Mouse (Mus musculus): ENCODE measurements at regions not wholly inside any gene's neighbourhood (a gene's known extent, or its start where the extent isn't known, plus 50 kb on each side); places are given as distances from the start of the nearest gene placed in this dataset.

- Histone ChIP-seq H3K4me2 (ENCODE audit: low read depth) (no peak overlapping the region), H3K4me3 (ENCODE audit: low read depth, low read length) (no peak overlapping the region), H3K9ac (no peak overlapping the region), H3K4me1 (ENCODE audit: insufficient read depth) (no peaks in the 10 kb centered on the region), H3K27ac (ENCODE audit: low read depth, low read length) (no peak overlapping the region), H3K9me3 (ENCODE audit: low read length) (no peaks in the 10 kb centered on the region), H3K27me3 (ENCODE audit: insufficient read depth, low read length) (no peaks in the 10 kb centered on the region), H3K36me3 (ENCODE audit: insufficient read depth) (no peaks in the 10 kb centered on the region)
- no peak for TF ChIP-seq CTCF (IDR thresholded peaks at IDR 0.05; ENCODE audit: low read depth)
- WGBS = 78% methylated on average over 1 of the region's 1 CpGs
- ATAC-seq (no peak), DNase-seq (no peak)
These were observed 72.8 kb upstream of the 4930583I09Rik start for GRCm38 (mm10) chr17:64908671-64909070.

GRCm38 (mm10) chr17:64901721-64902623 is 66.1 kb upstream of the 4930583I09Rik start:
- DNase-seq = no peak
- Histone ChIP-seq H3K36me3 (ENCODE audit: insufficient read depth) (no peaks in the 10 kb centered on the region), H3K9me3 (ENCODE audit: low read length) (no peaks in the 10 kb centered on the region), H3K4me1 (ENCODE audit: insufficient read depth) (no peaks in the 10 kb centered on the region), H3K4me3 (ENCODE audit: low read depth, low read length) (no peak overlapping the region), H3K9ac (no peak overlapping the region), H3K4me2 (ENCODE audit: low read depth) (no peak overlapping the region), H3K27ac (ENCODE audit: low read depth, low read length) (no peak overlapping the region), H3K27me3 (ENCODE audit: insufficient read depth, low read length) (no peaks in the 10 kb centered on the region)
- ATAC-seq = no peak
- WGBS = 59% methylated on average over 17 of the region's 17 CpGs
- no peak for TF ChIP-seq CTCF (IDR thresholded peaks at IDR 0.05; ENCODE audit: low read depth)

GRCm38 (mm10) chr17:64897473-64897872 is 61.6 kb upstream of the 4930583I09Rik start:
- no peaks in the 10 kb centered on the region for H3K9me3 ChIP-seq (ENCODE audit: low read length)
- no peaks in the 10 kb centered on the region for H3K36me3 ChIP-seq (ENCODE audit: insufficient read depth)
- H3K4me2 ChIP-seq (ENCODE audit: low read depth) = no peak overlapping the region
- no peak overlapping the region for H3K27ac ChIP-seq (ENCODE audit: low read depth, low read length)
- no peaks in the 10 kb centered on the region for H3K4me1 ChIP-seq (ENCODE audit: insufficient read depth)
- TF ChIP-seq CTCF (IDR thresholded peaks at IDR 0.05; ENCODE audit: low read depth) = no peak
- no peak overlapping the region for H3K9ac ChIP-seq
- DNase-seq = no peak
- no peaks in the 10 kb centered on the region for H3K27me3 ChIP-seq (ENCODE audit: insufficient read depth, low read length)
- 20% methylated on average over 1 of the region's 1 CpGs for WGBS
- no peak for ATAC-seq
- no peak overlapping the region for H3K4me3 ChIP-seq (ENCODE audit: low read depth, low read length)

GRCm38 (mm10) chr17:64895886-64896285 is 60.0 kb upstream of the 4930583I09Rik start:
- Histone ChIP-seq H3K27ac (ENCODE audit: low read depth, low read length) (no peak overlapping the region), H3K9ac (no peak overlapping the region), H3K9me3 (ENCODE audit: low read length) (no peaks in the 10 kb centered on the region), H3K4me3 (ENCODE audit: low read depth, low read length) (no peak overlapping the region), H3K4me2 (ENCODE audit: low read depth) (no peak overlapping the region), H3K27me3 (ENCODE audit: insufficient read depth, low read length) (no peaks in the 10 kb centered on the region), H3K4me1 (ENCODE audit: insufficient read depth) (no peaks in the 10 kb centered on the region), H3K36me3 (ENCODE audit: insufficient read depth) (no peaks in the 10 kb centered on the region)
- WGBS = 90% methylated on average over 10 of the region's 10 CpGs
- no peak for DNase-seq
- no peak for ATAC-seq
- TF ChIP-seq CTCF (IDR thresholded peaks at IDR 0.05; ENCODE audit: low read depth) = no peak

GRCm38 (mm10) chr17:64895466-64895865 is 59.6 kb upstream of the 4930583I09Rik start:
- no peak for ATAC-seq

GRCm38 (mm10) chr17:64893182-64893902 is 57.5 kb upstream of the 4930583I09Rik start:
- ATAC-seq (peak; percentile 45; the same call in 1 of the 2 replicates), DNase-seq (peak; percentile 43)
- H3K4me2 ChIP-seq (ENCODE audit: low read depth) = no peak overlapping the region
- 70% methylated on average over 7 of the region's 7 CpGs for whole genome bisulfite sequencing
- H3K9ac ChIP-seq = no peak overlapping the region
- H3K27me3 ChIP-seq (ENCODE audit: insufficient read depth, low read length) = no peaks in the 10 kb centered on the region
- TF ChIP-seq CTCF (IDR thresholded peaks at IDR 0.05; ENCODE audit: low read depth) = peak; percentile 14; the same call in 1 of the 2 replicates
- H3K4me3 ChIP-seq (ENCODE audit: low read depth, low read length) = no peak overlapping the region
- no peaks in the 10 kb centered on the region for H3K4me1 ChIP-seq (ENCODE audit: insufficient read depth)
- no peaks in the 10 kb centered on the region for H3K36me3 ChIP-seq (ENCODE audit: insufficient read depth)
- H3K27ac ChIP-seq (ENCODE audit: low read depth, low read length) = no peak overlapping the region
- no peaks in the 10 kb centered on the region for H3K9me3 ChIP-seq (ENCODE audit: low read length)

More at GRCm38 (mm10) chr17:64895466-64895865, 59.6 kb upstream of the 4930583I09Rik start:
- Histone ChIP-seq H3K27ac (ENCODE audit: low read depth, low read length) (no peak overlapping the region), H3K9ac (no peak overlapping the region), H3K27me3 (ENCODE audit: insufficient read depth, low read length) (no peaks in the 10 kb centered on the region), H3K36me3 (ENCODE audit: insufficient read depth) (no peaks in the 10 kb centered on the region), H3K4me1 (ENCODE audit: insufficient read depth) (no peaks in the 10 kb centered on the region), H3K4me3 (ENCODE audit: low read depth, low read length) (no peak overlapping the region), H3K4me2 (ENCODE audit: low read depth) (no peak overlapping the region), H3K9me3 (ENCODE audit: low read length) (no peaks in the 10 kb centered on the region)
- no peak for TF ChIP-seq CTCF (IDR thresholded peaks at IDR 0.05; ENCODE audit: low read depth)
- DNase-seq = no peak
- WGBS = 64% methylated on average over 10 of the region's 10 CpGs
